Mouse (Mus musculus) layer of hippocampus, adult 11-12 months (tissue): Measurements from ENCODE around the gene Pde4d.

ENCODE experiments used
- DNase-seq: peaks from one replicate; pipeline ENCODE4 v3.0.0; 2022; ENCODE audit warnings: low spot score

The Pde4d gene

DNA sequence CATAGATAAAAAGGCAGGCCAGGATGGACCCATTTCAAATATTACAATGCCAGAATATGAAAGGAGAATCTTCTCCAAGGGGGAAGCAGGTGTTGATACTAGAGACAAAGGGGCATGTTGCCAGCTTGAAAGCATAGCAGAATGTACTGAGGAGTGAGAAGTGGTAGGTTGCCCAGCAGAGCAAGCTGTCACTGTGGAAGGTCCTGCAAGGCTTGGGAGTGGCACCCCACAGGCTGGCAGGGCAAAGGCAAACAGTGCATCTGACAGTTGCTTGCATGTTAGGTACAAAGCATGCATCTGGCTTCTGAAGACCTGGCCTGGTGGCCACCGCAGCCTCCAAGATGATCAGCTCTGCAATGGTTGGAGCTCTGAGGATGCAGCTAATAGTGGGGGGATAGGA, 384.4 kb downstream of the Pde4d start:
- no peak for DNase-seq

DNA sequence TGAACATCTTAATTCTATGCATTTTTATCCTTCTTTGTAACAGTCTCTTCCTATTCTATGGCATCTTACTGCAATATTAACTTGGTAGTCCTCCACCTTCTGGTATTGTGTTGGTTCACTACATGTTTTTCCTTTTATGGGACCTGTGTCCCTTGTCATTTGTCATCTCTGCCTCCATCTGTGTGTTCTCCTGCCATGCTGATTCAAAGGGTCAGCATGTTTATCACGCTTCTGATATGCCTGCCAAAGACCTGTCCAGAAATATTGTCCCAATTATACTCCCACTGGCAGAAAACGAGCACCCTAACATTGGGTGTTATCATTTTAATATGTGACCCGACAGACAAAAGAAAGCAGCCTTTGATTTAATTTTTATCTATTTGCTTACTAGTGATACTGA, 386.6 kb downstream of the Pde4d start:
- DNase-seq: no peak

DNA sequence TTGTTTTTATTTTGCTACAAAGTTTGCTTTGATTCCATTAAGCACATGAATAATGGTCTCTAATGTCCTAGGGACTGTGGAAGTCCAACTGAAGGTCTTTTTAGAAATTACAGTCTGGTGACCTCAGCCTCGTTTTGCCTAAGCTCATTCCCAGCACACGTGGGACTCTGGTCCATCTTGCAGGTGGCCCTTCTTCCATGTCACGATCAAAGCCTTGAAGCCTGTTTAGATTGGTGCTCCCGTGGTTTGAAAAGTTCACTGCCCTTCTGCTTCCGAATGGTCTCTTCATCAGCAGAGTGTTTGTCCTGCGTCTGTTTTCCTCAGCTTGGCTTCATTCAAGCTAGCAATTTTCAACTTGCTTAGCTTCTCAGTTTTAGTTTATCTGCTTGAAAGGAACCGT, 389.4 kb downstream of the Pde4d start:
- no peak for DNase-seq

DNA sequence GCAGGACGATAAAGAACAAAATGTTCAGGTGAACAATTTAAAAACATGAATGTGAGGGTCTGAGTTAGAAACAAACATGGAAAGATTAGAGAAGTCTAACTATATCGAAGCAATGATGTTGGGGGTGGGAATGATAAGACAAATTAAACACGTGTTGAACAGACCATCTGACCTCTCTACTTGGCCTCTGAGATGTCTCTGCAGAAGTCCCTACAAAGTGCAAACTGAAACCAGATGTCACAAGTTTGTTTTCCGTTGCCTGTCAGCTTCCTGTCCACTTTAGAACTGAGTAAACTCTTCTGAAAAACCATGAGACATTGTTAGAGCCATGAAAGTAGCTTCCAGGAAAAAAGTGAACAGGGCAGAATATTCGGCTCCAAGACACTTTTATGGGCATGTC, 404.3 kb downstream of the Pde4d start:
- DNase-seq: no peak

DNA sequence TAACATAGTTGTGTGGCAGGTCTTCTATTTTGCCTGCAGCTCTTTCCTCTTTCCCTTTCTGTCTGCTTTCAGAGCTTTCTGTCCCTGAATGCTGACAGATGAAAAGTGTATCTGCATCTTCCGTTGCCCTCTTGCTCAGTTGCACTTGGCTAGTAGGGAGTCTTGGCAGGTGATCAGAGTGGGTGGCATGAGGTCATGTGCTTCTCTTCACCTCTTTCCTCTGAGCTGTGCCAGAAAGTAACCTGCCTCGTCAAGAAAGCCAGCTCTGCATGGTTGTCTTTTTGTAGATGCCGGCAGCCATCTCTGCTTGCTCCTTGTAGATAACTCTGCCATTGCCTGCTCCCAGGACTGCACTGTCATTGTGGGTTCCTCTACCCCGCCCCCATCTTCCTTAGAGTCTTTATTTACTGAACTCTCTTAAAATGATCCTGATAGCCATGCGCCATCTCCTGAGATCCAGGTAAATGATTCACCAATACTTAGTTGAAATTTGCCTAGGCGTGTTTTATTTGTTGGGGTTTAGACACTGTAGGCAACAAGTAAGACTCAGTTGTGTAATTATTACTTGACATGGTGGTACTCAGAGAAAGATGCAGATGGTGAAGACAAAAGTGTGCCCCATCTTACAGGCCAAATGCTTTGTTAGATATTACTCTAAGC, 407.2 kb downstream of the Pde4d start:
- no peak for DNase-seq

DNA sequence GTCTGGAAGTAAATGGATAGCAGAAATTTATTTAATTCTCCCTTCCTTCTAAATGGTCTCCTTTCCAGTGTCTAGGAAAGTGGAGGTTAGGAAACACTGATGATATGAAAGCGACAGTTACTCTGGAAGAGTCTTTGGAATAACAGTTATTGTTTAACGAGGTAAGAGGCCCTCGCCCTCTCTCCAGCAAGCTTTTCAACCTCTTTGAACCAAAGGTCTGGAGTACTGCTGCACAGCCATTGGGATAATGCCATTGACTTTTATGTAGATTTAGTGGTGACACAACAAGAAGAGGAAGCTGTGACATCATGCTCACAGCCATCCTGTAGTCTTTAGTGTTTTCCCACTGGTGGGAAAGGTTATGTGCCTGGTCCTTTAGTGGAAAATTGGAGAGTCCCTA, 409.6 kb downstream of the Pde4d start:
- DNase-seq: no peak

DNA sequence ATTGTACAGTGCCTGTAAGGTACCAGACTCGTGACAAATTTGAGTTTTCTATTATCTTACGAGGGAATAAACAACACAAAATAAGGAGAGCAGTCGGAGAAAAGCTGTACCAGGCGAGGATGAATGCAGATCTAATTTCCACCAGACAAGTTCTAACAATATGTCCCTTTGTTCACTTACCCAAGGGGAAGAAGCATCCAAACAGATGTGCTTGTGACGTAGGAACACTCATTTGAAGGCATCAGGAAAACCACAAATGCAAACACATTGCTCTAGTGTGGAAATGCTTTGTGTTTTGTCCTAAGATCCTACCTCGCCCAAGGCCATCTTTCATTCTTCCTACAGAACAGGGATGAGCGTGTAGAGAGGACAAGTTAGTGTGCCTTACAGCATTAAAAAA, 411.0 kb downstream of the Pde4d start:
- DNase-seq: peak; percentile 30

DNA sequence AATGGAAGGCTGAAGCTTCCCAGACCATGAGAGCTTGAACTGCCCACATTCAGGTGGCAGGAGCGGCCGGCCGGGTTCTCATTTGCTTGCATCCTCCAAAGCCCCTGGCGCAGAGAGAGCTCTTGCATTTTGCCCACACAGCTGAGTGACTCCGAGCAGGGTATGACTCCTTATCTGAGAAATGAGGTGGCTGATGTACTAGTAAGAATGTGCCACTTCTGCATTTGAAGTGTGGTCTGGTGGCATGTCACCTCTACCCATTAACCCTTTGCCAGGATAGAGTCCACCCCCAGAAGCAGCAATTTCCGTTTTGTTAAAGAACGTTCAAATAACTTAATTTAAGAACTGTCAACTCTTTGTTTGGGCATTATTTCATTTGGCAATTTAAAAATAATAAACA, 412.0 kb downstream of the Pde4d start:
- DNase-seq: no peak

DNA sequence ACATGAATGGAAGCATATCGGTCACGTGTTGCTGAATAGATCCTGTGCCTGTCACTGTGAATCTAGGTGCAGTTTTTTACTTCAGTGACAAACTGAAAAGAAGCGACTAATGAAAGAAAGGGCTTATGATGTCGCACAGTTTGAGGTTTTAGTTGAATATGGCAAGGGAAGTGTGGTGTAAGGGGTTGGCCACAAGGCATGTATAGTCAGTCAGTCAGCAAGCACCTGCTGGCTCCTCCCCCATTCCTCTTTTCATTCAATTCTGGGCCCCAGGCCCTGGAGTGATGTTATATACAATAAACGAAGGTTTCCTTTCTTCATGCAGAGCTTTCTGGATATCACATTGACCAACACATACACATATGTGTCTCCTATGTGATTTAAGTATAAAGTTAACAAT, 412.4 kb downstream of the Pde4d start:
- DNase-seq: no peak

DNA sequence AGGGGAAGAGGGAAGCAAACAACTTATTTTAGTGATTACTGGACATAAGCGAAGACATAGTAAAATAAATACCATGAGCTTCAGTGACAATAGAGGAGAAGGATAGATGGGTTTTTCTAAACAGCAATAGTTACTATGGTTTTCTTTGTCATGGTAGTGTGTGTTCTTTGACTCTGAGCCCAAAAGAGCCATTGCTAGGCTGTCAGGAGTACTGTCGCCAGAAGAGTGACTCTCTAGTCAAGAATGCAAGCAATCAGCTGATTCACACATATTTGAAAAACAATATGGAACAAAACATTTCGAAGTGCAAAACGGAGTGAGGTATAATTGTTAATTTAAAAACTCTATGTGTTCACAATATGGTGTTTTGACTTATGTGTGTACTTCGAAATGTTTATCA, 450.4 kb downstream of the Pde4d start:
- DNase-seq: no peak

DNA sequence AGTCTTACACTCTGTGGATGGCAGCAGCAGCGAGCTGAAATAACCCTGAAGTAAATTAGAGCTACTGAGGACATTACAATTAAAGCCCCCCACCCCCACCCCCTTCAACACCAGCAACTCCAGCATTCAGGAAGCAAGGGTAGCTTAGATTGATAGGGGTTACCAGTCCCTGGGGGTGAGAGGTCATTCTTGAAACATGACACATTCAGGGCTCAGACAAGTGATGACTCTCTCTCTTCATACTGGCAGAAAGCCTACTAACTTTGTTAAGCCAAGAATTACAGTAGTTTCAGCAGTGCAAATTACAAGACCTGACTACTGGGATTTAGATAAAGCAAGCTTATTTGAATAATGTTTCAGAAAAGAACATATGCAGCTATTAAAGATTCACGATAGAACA, 455.4 kb downstream of the Pde4d start:
- no peak for DNase-seq

DNA sequence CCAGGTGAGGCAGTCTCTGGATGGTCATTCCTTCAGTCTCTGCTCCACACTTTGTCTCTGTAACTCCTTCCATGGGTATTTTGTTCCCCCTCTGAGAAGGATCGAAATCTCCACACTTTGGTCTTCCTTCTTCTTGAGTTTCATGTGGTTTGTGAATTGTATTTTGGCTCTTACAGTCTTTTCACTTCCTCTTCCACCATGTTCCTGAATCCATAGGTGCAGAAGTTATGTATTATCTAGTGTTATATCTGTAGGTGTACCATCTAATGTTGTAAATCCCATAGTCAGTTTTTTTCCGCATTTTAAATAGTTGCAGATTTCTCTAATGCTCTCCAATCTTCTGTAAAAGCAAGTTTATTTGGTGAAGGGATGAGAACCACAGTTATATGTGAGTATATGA, 459.4 kb downstream of the Pde4d start:
- no peak for DNase-seq

DNA sequence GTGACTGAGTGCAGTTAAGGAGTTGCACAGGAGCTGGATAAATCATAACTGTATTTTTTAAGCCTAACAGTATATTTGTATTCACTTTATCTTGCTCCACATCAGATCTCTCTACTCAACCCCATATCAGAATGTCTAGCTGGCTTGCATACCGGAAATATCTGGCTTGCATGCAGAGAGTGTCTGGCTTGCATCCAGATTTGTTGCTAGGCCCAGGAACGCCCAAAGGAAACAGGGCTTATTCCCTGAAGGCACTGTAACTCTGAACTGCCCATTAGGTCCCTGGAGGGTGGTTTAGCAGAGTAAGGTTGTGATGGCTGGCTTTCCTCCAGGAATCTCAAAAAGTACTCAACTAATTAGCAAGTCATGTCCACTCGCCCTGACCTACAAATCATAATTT, 464.9 kb downstream of the Pde4d start:
- DNase-seq: no peak

DNA sequence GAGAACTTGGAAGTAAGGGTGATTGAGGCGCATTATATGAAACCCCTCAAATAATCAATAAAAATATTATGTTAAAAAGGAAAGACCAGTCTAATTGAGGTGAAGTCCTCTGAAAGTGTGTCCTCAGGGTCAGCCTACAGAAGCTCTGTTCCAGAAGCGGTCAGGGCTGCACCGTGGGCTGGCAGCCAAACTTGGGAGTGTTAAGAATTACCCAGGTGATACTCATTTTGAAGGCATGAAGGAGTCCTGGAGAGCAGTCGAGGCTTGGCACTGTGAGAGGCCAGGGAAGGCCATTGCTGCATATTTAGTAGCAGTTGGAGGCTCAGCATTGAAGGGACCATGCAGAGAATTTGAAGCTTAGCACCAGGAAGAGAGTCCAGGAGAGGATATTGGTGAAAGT, 471.4 kb downstream of the Pde4d start:
- DNase-seq: no peak

DNA sequence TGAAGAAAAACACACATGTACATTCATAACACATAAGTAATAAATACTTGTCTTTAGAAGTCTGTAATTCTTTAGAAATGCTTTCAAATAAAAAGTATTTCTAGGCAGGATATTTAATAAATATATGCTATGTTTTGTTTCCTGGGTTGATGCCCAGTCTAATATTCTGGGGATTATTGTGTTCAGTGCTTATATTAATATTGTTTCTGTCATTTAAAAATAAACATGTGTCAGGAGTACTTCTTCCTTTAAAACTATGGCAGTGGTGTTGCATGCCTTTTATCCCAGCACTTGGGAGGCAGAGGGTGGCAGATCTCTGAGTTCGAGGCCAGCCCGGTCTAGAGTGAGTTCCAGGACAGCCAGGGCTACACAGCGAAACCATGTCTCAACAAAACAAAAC, 485.1 kb downstream of the Pde4d start:
- DNase-seq: no peak

DNA sequence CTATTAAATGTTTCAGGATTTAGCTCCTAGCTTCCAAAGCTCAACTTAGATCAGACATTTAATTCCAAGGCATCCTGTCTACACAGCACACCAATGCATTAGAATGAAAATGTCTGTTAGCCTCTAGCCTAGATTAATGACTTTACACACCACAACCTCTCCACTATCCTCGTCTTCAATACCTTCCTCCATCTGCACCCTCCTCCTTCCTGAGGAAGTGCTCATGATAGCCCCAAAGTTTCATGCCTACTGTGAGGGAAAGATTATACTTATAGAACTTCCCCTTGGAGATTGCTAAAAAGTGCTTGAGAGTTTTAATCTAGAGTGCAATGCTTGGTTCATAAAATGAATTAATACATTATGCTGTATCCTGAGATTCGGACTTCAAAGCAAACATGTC, 487.5 kb downstream of the Pde4d start:
- DNase-seq: no peak

DNA sequence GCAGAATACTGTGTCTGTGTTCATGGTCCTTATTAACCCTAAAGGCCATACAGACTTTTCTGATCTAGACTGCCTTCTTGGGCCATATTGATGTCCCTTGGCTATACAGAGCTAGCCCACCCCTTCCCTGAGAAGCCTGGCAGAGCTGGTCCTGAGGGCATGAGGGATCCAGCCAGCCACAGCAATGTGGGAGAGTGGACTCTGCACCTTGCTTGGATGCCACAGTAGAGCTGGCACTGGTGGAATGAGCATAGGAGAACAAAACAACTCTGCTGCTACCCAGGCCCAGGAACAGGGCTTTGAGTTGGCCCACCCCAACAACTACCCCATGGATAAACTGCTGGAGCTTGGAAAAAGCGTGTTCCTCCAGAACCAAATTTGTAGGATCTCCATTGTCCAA, 503.2 kb downstream of the Pde4d start:
- DNase-seq: no peak

DNA sequence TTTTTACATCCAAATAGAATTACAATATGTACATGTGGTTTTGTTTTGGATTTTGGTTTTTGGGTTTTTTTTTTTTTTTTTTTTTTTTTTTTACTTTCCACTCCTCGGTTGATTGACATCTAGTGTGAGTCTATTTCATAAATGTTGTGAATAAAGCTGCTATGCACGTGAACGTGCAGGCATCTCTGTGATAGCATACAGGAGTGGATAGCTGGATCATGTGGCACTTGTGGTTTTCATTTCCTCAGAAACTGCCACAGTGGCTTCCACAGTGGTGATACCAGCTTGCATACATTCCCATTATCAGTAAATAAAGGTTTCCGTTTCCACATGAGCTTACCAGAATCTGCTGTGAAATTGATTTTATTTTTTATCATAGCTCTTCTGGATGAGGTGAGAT, 506.3 kb downstream of the Pde4d start:
- DNase-seq: no peak

DNA sequence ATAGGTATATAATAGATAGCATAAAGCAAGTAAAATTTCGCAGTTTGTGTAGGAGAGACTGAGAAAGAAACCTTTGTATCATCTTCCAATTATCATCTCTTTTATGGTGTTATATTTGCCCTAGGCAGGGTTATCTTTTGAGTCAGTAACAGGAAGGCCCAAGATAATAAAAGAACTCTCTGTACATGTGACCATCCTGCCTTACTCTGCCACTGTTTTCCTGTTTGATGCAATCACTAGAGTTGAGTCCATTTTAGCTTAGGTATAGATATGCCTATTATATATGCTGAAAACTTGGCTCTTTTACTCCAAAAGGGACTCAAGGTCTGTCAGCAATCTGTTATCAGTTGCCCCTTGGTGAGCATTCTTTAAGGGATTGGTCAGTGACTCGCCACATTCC, 514.3 kb downstream of the Pde4d start:
- no peak for DNase-seq

DNA sequence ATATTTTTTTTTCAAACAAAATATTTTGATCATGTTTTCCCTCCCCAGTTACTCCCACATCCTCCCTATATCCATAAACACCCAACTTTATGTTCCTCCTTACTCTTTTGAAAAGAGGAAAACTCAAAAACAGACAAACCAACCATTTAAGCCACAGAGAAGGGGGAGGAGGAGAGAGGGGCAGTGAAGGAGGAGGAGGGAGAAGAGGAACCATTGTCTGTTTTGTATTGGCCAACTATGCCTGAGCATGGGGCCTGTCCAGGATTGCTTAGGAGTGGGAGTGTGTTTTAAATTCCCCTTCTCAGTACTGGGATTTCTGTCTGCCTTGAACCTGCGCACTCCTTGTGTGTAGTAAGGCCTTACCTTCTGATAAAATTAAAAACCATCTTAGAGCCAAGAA, 531.4 kb downstream of the Pde4d start:
- DNase-seq: no peak

DNA sequence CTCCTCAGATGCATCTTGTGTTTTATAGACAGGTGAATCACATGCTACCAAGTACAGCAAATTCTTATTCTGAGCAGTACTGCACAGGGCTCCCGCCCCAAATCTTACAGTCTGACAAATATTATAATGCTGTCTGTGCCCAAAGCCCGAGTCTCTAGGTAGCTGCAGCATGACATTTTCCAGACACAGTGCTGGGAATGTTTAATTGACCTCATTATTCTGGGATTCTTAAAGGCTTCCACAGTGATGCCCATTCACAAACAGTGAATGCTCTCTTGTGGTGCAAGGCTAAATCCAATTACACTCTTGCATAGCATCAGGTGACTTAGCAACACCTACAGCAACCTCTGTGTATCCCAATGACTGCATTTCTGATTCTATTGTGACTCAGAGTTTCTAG, 549.0 kb downstream of the Pde4d start:
- no peak for DNase-seq

DNA sequence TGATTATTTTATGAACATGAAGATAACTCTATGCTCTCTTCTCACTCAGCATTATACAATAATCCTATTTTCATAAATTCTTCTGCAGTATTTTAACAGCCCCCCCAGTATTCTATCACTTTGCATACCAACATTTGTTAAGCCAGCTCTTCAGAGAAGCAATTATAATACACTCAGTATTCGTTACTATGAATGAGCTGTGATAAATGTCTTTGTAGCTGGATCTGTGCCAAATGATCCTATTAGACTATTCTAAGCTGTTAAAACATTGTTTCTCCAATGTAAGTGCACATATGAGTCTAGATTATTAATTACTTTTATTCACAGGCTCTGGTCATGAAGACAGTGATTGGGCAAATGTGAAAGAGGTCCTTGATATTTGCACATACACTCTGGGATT, 575.0 kb downstream of the Pde4d start:
- no peak for DNase-seq

DNA sequence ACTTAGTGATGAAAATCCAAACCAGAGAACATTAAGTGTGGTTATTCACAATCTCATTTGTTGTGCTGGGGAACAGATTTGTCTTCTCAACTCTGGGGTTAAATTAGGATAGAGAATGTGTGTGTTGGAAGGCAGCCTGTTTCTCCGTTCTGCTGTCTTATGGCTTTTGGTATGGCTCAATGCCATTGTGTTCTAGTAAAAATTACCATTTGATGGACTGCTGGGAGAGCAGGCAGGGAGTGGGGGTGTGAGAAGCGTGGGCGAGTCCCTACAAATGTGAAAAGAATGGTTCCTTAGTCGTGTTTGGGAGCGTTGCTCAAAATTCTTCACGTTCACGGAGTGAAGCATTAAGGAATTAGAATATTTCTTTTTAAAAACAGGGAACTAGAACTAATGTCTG, 597.4 kb downstream of the Pde4d start:
- DNase-seq: peak; percentile 67

DNA sequence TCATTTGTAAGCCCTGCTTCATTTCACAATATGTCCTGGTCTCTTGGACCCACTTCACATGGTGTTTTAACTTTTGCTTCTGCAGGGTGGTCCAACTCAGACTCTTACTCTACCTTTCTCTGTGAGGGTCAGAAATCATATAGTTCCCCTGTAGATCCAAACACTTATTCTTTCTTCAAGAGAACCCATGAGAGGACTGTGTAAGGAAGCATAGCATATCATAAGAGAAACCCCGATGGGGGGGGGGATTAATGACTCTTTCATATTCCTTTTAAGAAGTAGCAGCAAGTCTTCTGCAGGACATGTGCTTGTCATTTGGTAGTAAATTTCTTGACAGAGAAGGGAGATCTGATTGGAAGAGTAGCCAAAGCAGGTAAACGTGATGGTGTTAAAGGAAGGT, 603.1 kb downstream of the Pde4d start:
- DNase-seq: no peak
